Mouse (Mus musculus) liver, embryonic 12.5 days (tissue): ENCODE measurements around the gene Gpc3. TPM values are rescaled to one million over a fixed set of nuclear protein-coding genes. Genes with fewer than 3 reads are reported as not detected.
"Not testable (repeated sequence)": the region's sequence is repeated elsewhere in the genome, so short reads cannot be mapped to it uniquely, and the experiment has no call there.

Source experiments
- ATAC-seq: fragments of 200-750 bp; cut with Nextera tagmentation; 2 replicates; pipeline ENCODE4 v1.8.0; 2017; ENCODE audit warnings: moderate number of reproducible peaks, mild to moderate bottlenecking, moderate library complexity
- H3K27ac ChIP-seq: fragments of 300-500 bp; sonication (generic); 2 replicates; pipeline ENCODE4 v1.5.1; 2016; ENCODE audit warnings: mild to moderate bottlenecking
- H3K27me3 ChIP-seq: fragments of 300-500 bp; sonication (generic); replicated peaks from 2 replicates; pipeline ENCODE4 v1.6.1; 2016; ENCODE audit warnings: mild to moderate bottlenecking, moderate library complexity
- H3K36me3 ChIP-seq: fragments of 300-500 bp; sonication (generic); 2 replicates; pipeline ENCODE4 v1.6.1; 2016; ENCODE audit warnings: mild to moderate bottlenecking, moderate library complexity
- H3K4me1 ChIP-seq: fragments of 300-500 bp; sonication (generic); 2 replicates; pipeline ENCODE4 v1.6.1; 2016
- H3K4me2 ChIP-seq: fragments of 300-500 bp; sonication (generic); 2 replicates; pipeline ENCODE4 v1.6.1; 2016; ENCODE audit warnings: mild to moderate bottlenecking, moderate library complexity
- H3K4me3 ChIP-seq: fragments of 300-500 bp; sonication (generic); 2 replicates; pipeline ENCODE4 v1.5.1; 2016; ENCODE audit warnings: mild to moderate bottlenecking, moderate library complexity
- H3K9ac ChIP-seq: fragments of 300-500 bp; sonication (generic); 2 replicates; pipeline ENCODE4 v1.6.1; 2016; ENCODE audit warnings: mild to moderate bottlenecking, moderate library complexity
- H3K9me3 ChIP-seq: fragments of 300-500 bp; sonication (generic); replicated peaks from 2 replicates; pipeline ENCODE4 v1.6.1; 2016; ENCODE audit warnings: mild to moderate bottlenecking, moderate library complexity
- WGBS: fragments of 180-500 bp; shearing (Covaris S2); methylation state at CpG from one replicate; pipeline ENCODE4 v1.1.7; 2016; ENCODE audit not compliant: insufficient replicate concordance; 5-methylcytosine and 5-hydroxymethylcytosine counted together
- polyA plus RNA-seq: library from polyadenylated mRNA; unstranded; fragments of >200 nt; fragmentation: Nextera tagmentation; extraction: Ambion mirVana; gene quantifications from 2 replicates; pipeline ENCODE4 v1.2.1, GENCODE M21; 2016

The Gpc3 gene
- polyA plus RNA-seq, 1 experiment from 2014 or later: 278 TPM

DNA sequence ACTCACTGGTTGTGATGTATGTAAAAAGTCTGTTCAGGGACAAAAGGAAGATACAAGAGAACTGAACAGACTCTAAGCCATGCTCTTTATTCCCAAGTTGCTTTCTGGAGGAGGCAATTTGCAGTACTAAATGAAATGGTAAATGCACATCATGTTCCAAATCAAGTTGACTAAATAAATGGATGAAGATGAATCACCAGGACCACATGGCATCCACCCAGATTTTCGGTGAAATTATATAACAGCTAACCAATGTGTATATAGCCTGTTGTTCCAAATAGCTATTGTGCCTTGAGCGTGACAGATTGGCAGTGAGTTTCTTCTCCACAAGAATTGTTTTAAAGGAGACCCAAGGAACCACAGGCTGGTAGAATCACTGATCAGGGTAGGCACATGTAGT, 302.8 kb downstream of the Gpc3 start:
- no peak for ATAC-seq
- Histone ChIP-seq H3K27ac (no peak overlapping the region), H3K4me1 (no peaks in the 10 kb centered on the region), H3K36me3 (no peaks in the 10 kb centered on the region), H3K27me3 (no peaks in the 10 kb centered on the region), H3K9me3 (no peaks in the 10 kb centered on the region), H3K4me3 (no peak overlapping the region), H3K4me2 (no peak overlapping the region), H3K9ac (no peak overlapping the region)
- 83% methylated on average over 2 of the region's 2 CpGs for WGBS

- no peak overlapping the region for H3K4me2 ChIP-seq
- no peaks in the 10 kb centered on the region for H3K9me3 ChIP-seq
- no peaks in the 10 kb centered on the region for H3K27me3 ChIP-seq
- WGBS: 67% methylated on average over 4 of the region's 4 CpGs
- H3K36me3 ChIP-seq: no peaks in the 10 kb centered on the region
- no peak overlapping the region for H3K9ac ChIP-seq
- no peak for ATAC-seq
- H3K4me3 ChIP-seq: no peak overlapping the region
- no peak overlapping the region for H3K27ac ChIP-seq
- no peaks in the 10 kb centered on the region for H3K4me1 ChIP-seq
Observed at GRCm38 (mm10) chrX:52305226-52305625, 308.5 kb downstream of the Gpc3 start.

DNA sequence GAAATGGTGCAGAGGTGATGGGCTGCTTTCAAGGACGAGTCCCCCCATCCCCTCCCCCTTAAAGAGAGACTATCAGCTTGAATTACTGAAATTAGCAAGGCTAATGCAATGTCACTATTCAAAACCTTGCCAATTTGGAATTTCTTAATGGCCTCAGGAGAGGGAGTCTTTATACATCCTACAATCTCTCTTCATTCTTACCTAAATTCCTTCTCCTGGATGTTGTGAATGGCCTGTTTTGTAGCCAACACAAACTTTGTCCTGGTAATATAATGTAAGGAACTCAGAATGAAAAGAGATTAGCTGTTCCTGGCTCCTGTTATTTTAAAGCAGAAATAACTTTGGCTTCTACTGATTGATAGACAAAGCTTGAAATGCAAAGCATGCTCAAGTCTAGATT, 325.0 kb downstream of the Gpc3 start:
- Histone ChIP-seq H3K9me3 (no peaks in the 10 kb centered on the region), H3K9ac (no peak overlapping the region), H3K27ac (no peak overlapping the region), H3K4me1 (no peaks in the 10 kb centered on the region), H3K4me2 (no peak overlapping the region), H3K27me3 (no peaks in the 10 kb centered on the region), H3K4me3 (no peak overlapping the region), H3K36me3 (no peaks in the 10 kb centered on the region)
- 24% methylated on average over 1 of the region's 1 CpGs for WGBS
- no peak for ATAC-seq

DNA sequence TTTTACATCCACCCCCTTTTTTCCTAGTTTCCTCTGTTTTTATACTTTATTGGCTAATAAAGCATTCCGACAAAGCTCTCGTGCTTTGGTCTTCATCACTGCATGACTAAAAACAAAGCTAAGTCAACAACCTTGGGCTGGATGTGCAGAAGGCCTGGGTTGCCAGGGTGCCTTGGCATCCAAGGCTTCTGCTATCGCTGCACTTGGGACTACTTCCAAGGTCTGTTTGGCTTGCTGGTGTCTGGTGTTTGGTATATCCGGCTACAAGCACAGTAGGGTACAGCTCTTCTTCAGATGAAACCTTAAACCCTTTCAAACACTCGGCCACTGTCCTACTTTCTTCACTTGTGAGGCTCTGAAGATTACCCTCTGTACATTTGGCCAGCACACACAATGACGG, 325.8 kb downstream of the Gpc3 start:
- Histone ChIP-seq H3K4me2 (no peak overlapping the region), H3K4me3 (no peak overlapping the region), H3K9ac (no peak overlapping the region), H3K36me3 (no peaks in the 10 kb centered on the region), H3K27me3 (no peaks in the 10 kb centered on the region), H3K4me1 (no peaks in the 10 kb centered on the region), H3K9me3 (no peaks in the 10 kb centered on the region), H3K27ac (no peak overlapping the region)
- no peak for ATAC-seq
- WGBS: 77% methylated on average over 6 of the region's 6 CpGs

- no peak for ATAC-seq
- 56% methylated on average over 4 of the region's 4 CpGs for WGBS
- Histone ChIP-seq H3K4me1 (no peaks in the 10 kb centered on the region), H3K9me3 (no peaks in the 10 kb centered on the region), H3K27me3 (no peaks in the 10 kb centered on the region), H3K4me2 (no peak overlapping the region), H3K9ac (no peak overlapping the region), H3K4me3 (no peak overlapping the region), H3K27ac (no peak overlapping the region), H3K36me3 (no peaks in the 10 kb centered on the region)
Observed at GRCm38 (mm10) chrX:52282070-52282469, 331.7 kb downstream of the Gpc3 start.

- WGBS: 70% methylated on average over 5 of the region's 6 CpGs
- no peak for ATAC-seq
Observed at GRCm38 (mm10) chrX:52281103-52281900, 332.4 kb downstream of the Gpc3 start.

GRCm38 (mm10) chrX:52278687-52279359, 334.9 kb downstream of the Gpc3 start:
- Histone ChIP-seq H3K27ac (no peak overlapping the region), H3K9ac (no peak overlapping the region), H3K27me3 (no peaks in the 10 kb centered on the region), H3K4me1 (no peaks in the 10 kb centered on the region), H3K4me2 (no peak overlapping the region), H3K4me3 (no peak overlapping the region), H3K36me3 (no peaks in the 10 kb centered on the region), H3K9me3 (no peaks in the 10 kb centered on the region)
- ATAC-seq: no peak
- 61% methylated on average over 3 of the region's 3 CpGs for WGBS

More at GRCm38 (mm10) chrX:52281103-52281900, 332.4 kb downstream of the Gpc3 start:
- no peak overlapping the region for H3K4me3 ChIP-seq
- no peaks in the 10 kb centered on the region for H3K36me3 ChIP-seq
- no peak overlapping the region for H3K27ac ChIP-seq
- H3K4me2 ChIP-seq: no peak overlapping the region
- no peaks in the 10 kb centered on the region for H3K4me1 ChIP-seq
- no peaks in the 10 kb centered on the region for H3K9me3 ChIP-seq
- no peak overlapping the region for H3K9ac ChIP-seq
- H3K27me3 ChIP-seq: no peaks in the 10 kb centered on the region

DNA sequence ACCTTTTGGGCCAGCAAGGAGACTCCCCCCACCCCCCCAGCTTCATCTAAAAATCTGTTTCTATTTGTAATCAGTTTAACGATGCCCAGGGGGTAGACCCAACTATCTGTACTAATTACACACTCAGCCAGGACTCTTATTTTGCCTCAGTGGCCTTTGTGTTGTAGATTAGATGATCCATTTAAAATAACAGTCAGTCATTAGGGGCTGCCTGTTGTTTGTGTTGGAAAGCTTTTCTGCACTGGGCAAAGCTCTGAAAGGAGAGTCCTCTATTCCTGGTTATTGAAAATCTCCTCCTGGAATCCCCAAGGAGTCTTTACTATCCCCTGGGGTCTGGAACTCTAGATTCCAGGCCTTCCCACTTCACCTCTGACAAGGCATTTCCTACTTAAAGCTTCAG, 336.2 kb downstream of the Gpc3 start:
- H3K4me1 ChIP-seq: no peaks in the 10 kb centered on the region
- no peaks in the 10 kb centered on the region for H3K27me3 ChIP-seq
- 61% methylated on average over 1 of the region's 1 CpGs for WGBS
- H3K4me2 ChIP-seq: no peak overlapping the region
- ATAC-seq: no peak
- H3K27ac ChIP-seq: no peak overlapping the region
- no peak overlapping the region for H3K9ac ChIP-seq
- H3K4me3 ChIP-seq: no peak overlapping the region
- no peaks in the 10 kb centered on the region for H3K36me3 ChIP-seq
- no peaks in the 10 kb centered on the region for H3K9me3 ChIP-seq

DNA sequence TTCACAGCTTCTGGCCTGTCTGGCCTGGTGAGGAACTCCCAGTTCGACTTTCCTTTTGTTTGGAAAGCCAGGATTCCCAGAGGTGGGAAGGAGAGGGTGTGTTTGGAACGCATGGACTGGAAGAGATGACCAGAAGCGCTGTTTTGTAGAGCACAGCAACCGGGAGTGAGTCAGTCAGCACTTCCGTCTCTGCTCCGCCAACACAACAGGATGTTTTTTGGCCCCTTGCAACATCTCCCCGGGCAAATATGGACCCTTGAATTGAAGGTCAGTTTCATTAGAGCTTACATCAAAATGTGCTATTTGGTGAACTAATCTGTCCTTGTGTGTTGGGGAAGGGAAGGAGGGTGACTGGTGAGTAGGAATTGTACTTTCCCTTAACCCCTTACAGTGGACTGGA, 340.7 kb downstream of the Gpc3 start:
- H3K4me1 ChIP-seq: no peaks in the 10 kb centered on the region
- WGBS: 67% methylated on average over 7 of the region's 7 CpGs
- no peak overlapping the region for H3K27ac ChIP-seq
- no peak for ATAC-seq
- H3K36me3 ChIP-seq: no peaks in the 10 kb centered on the region
- no peak overlapping the region for H3K9ac ChIP-seq
- H3K4me2 ChIP-seq: no peak overlapping the region
- no peaks in the 10 kb centered on the region for H3K9me3 ChIP-seq
- no peaks in the 10 kb centered on the region for H3K27me3 ChIP-seq
- no peak overlapping the region for H3K4me3 ChIP-seq

- Histone ChIP-seq H3K27me3 (no peaks in the 10 kb centered on the region), H3K4me3 (no peak overlapping the region), H3K9me3 (no peaks in the 10 kb centered on the region), H3K27ac (no peak overlapping the region), H3K4me1 (no peaks in the 10 kb centered on the region), H3K4me2 (no peak overlapping the region), H3K36me3 (no peaks in the 10 kb centered on the region), H3K9ac (no peak overlapping the region)
- no peak for ATAC-seq
- WGBS: 82% methylated on average over 11 of the region's 11 CpGs
Observed at GRCm38 (mm10) chrX:52261991-52262390, 351.8 kb downstream of the Gpc3 start.

GRCm38 (mm10) chrX:52261546-52261945, 352.2 kb downstream of the Gpc3 start:
- H3K9me3 ChIP-seq: no peaks in the 10 kb centered on the region
- H3K27me3 ChIP-seq: no peaks in the 10 kb centered on the region
- no peaks in the 10 kb centered on the region for H3K4me1 ChIP-seq
- no peak overlapping the region for H3K9ac ChIP-seq
- no peaks in the 10 kb centered on the region for H3K36me3 ChIP-seq
- WGBS: 67% methylated on average over 7 of the region's 7 CpGs
- no peak overlapping the region for H3K27ac ChIP-seq
- no peak for ATAC-seq
- H3K4me2 ChIP-seq: no peak overlapping the region
- H3K4me3 ChIP-seq: no peak overlapping the region

- not testable (repeated sequence) for H3K4me1 ChIP-seq, H3K4me2 ChIP-seq, ATAC-seq, H3K9me3 ChIP-seq, H3K9ac ChIP-seq, H3K27me3 ChIP-seq, H3K36me3 ChIP-seq, H3K27ac ChIP-seq, H3K4me3 ChIP-seq
- 50% methylated on average over 1 of the region's 1 CpGs for WGBS
Observed at GRCm38 (mm10) chrX:52259771-52260170, 354.0 kb downstream of the Gpc3 start.
